Mouse (Mus musculus): Measurements from ENCODE around the gene 4930572O03Rik.
"Not testable (repeated sequence)": the region's sequence is repeated elsewhere in the genome, so short reads cannot be mapped to it uniquely, and the experiment has no call there.

- TF ChIP-seq CTCF (IDR thresholded peaks at IDR 0.05; ENCODE audit: extremely low read depth, insufficient read depth, insufficient read length, insufficient replicate concordance); POLR2A (IDR thresholded peaks at IDR 0.05; ENCODE audit: low read depth, low read length): not testable (repeated sequence)
These were observed 40.9 kb upstream of the 4930572O03Rik start for GRCm38 (mm10) chr5:15697719-15698118.

All from spleen, adult 2 months (tissue).